Mouse (Mus musculus) heart, postnatal 14 days (tissue): Measurements from ENCODE around the gene Ttc26. TPM values are rescaled to one million over a fixed set of nuclear protein-coding genes. Genes with fewer than 3 reads are reported as not detected.
"Not testable (repeated sequence)": the region's sequence is repeated elsewhere in the genome, so short reads cannot be mapped to it uniquely, and the experiment has no call there.

Experiments used
- DNase-seq, 2 experiments: peaks; one replicate each; pipeline ENCODE4 v3.0.0; 2021 to 2022
- intact Hi-C: fragments of 180-260 bp; cut with DNase I; formaldehyde crosslinking; loops from one replicate; pipeline ENCODE4 v1.15.1; 2025
- total RNA-seq, 2 experiments: library from RNA; stranded (reverse); gene quantifications; 2 replicates each; pipeline ENCODE4 v1.2.3; 2021

The Ttc26 gene
- total RNA-seq, 2 experiments from 2014 or later, result 2.6 to 3.7 TPM

DNA sequence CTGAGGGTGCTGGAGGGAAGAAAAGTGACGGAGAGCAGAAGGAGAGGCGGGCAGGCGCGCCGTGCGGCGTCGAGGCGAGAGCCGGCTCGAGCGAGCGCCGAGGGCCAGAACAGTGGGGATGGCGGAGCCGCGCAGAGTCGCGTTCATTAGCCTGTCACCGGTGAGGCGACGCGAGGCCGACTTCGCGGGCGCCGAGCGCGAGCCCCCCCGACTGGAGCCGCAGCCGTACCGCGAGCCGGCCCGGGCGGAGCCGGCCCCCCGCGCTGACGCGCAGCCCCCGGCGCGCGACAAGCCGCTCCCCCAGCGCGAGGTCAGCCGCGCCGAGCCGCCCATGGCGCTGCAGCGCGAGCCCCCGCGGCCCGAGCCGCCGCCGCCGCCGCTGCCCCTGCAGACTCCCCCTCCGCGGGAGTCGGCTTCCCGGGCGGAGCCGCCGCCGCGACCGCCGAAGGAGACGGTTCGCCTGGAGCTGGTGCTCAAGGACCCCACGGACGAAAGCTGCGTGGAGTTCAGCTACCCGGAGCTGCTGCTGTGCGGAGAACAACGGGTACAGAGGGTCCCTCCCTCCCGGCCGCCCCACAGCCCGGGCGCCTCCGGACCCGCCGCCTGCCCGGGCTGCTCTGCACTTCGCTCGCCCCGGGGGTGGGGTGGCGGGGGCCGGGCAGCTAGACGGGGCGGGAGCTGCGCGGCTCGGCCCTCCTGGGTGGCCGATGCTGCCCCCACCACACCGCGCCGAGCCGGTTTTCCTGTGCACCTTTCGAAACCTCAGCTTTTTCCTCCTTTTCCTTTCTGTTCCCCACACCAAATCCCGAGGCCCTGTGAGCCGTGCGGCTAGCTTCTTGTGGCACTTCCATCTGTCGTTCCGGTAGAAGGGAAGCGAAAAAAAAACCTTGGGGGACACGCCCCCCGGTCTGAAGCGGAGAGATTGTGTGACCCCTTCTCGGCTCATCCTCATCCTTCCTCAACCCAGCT is 53.1 kb downstream of the Ttc26 start:
- DNase-seq, result peak; percentile 71 to 77
- intact Hi-C loops, result loop anchor here (5.0 kb wide), 1 partner anchor 98 kb away; the partner anchor contains the start of gene Fmc1

GRCm38 (mm10) chr6:38443842-38444241 is 62.6 kb downstream of the Ttc26 start:
- intact Hi-C loops, result no loop called here
- no peak for DNase-seq

GRCm38 (mm10) chr6:38448295-38448694 is 67.0 kb downstream of the Ttc26 start:
- DNase-seq, result no peak

DNA sequence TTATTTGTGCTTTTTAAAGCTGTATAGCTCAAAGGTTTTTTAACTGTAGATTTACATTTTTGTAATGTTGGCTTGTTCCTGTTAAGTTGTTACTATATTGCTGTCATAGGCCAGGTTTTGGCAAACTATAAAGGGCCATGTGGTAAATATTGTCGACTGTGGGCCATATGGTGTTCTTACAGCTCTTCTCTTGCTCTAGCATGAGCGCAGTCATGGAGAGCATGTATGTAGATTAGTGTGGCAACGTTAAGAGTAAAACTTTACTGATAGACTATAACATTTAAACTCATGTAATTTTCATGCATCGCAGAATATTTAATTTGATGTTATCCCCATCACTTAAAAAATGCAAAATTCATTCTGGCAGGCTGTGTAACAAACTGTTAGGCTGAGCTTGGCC is 71.8 kb downstream of the Ttc26 start:
- intact Hi-C loops, result no loop called here
- DNase-seq, result no peak

More at GRCm38 (mm10) chr6:38448295-38448694, 67.0 kb downstream of the Ttc26 start:
- intact Hi-C loops, result no loop called here

DNA sequence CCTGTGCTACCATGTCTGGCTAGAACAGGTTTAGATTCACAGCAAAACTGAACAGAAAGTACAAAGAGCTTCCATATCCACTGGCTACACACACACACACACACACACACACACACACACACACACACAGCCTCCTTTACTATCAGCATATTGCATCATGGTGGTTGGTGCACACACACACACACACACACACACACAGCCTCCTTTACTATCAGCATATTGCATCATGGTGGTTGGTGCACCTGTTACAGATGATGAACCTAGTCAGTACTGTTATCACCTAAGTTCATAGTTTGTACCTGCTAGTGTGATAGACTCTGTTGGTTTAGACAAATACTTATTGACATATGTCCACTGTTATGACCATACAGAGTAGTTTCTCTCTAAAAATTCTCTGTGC is 75.2 kb downstream of the Ttc26 start:
- intact Hi-C loops, DNase-seq: not testable (repeated sequence)

DNA sequence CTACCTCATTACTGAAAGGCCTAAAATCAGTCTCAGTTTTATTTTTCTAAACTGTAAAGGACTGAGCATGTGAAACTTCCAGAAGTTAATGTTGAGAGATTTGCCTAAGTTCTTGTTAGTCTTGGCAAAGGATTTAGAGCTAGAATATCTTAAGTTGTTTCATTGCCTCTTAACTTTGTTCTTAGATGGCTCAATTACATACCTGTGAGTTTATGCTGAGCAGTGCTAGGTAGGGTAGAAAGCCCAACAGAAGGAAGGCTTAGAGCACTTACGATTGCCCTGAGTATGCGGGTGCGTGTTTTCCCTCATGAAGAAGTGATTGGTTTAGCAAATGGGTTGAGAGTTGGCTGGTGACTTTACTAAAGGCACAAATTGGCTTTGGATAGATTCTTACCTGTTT is 76.8 kb downstream of the Ttc26 start:
- no peak for DNase-seq
- intact Hi-C loops, result no loop called here

- peak in 1 of 2 experiments; percentile 5 for DNase-seq
- intact Hi-C loops, result no loop called here
Measured at GRCm38 (mm10) chr6:38469591-38469990, 88.3 kb downstream of the Ttc26 start.

Other genes starting within 250 kb of the Ttc26 start
- 1 to 10 TPM; 1.7 TPM for gene D630045J12Rik, start 127.5 kb upstream of the Ttc26 start, total RNA-seq
- gene Zc3hav1l, start 82.2 kb upstream of the Ttc26 start, total RNA-seq, result 1 to 10 TPM; 3.4 to 3.8 TPM
- gene Zc3hav1, start 26.9 kb upstream of the Ttc26 start, total RNA-seq, result 10 to 100 TPM; 16.9 to 18.8 TPM
- 10 to 100 TPM; 26.3 to 29.7 TPM for gene Ubn2, start 52.5 kb downstream of the Ttc26 start, total RNA-seq
- 100 to 1,000 TPM; 221 to 227 TPM for gene Fmc1, start 152.0 kb downstream of the Ttc26 start, total RNA-seq
- 100 to 1,000 TPM; 113 to 119 TPM for gene Luc7l2, start 169.9 kb downstream of the Ttc26 start, total RNA-seq